In the genomic region with DNA sequence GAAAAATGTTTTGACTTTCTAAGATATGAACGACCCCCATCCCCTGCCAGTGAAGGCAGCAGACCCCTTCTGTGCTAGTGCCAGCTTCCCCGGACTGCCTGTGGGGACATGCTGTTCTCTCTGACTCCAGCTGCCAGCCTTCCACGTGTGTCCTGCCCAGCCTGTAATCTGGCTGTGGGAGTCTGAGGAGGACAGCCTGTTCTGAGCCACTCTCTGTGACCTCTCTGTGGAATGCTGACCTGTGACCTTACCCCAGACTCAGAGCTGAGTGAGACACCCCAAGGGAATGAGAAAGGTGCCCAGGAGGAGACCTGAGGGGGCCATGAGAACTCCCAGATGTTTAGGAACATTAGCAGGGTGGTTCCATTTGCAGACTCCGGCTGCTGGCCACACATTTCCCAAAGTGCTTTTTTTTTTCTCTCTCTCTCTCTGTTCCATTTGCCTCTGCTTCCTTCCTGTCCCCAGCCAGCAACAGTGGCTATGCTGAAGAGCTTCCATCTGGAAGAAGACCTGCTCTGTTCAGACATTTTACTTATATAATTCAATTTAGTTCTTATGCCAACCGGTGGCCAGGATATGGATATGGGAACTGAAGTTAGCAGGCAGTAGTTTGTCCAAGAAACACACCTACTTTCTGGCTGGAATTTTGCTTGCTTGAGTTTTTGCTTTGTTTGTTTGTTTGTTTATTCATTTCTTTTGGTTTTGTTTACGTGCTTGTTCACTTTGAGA, we compare ENCODE assay signal across 9 mouse cellular contexts. TPM values are rescaled to one million over a fixed set of nuclear protein-coding genes. Genes with fewer than 3 reads are reported as not detected.
DNase-seq lines count a peak whose midpoint lies in the region; ATAC-seq and TF ChIP-seq lines count a peak whose summit lies in the region.
"Had no signal": no experiment of that assay in that cellular context is flagged by ENCODE, and none has a peak within 500 bp of the region (broad histone marks: within the 10 kb centered on the region; RNA-seq: fewer than 3 reads in every experiment).

No protein-coding gene starts in this region.

- peaks cover 57% of the 10 kb centered on the region for H3K4me1 ChIP-seq in midbrain, embryonic 12.5 days
- peaks cover 39% of the 10 kb centered on the region for H3K4me1 ChIP-seq in midbrain, embryonic 14.5 days (ENCODE audit: control insufficient read depth, insufficient read depth, low read length)
- H3K4me1 ChIP-seq in intestine, embryonic 15.5 days (replicated peaks): peaks cover 48% of the 10 kb centered on the region
- H3K4me1 ChIP-seq in cerebellum, adult 2 months (ENCODE audit: control insufficient read depth, insufficient read depth, low read length): peaks cover 26% of the 10 kb centered on the region

- intact Hi-C loops in gastrocnemius, postnatal 36 days (cut with DNase I): no loop called here

- H3K9me3 ChIP-seq in midbrain, embryonic 12.5 days: no peaks in the 10 kb centered on the region
- no peaks in the 10 kb centered on the region for H3K9me3 ChIP-seq in midbrain, embryonic 14.5 days (ENCODE audit: control insufficient read depth, low read length)
- H3K9me3 ChIP-seq in intestine, embryonic 15.5 days: no peaks in the 10 kb centered on the region

- no peaks in the 10 kb centered on the region for H3K36me3 ChIP-seq in midbrain, embryonic 12.5 days
- H3K36me3 ChIP-seq in midbrain, embryonic 14.5 days (ENCODE audit: control insufficient read depth, insufficient read depth, low read length): no peaks in the 10 kb centered on the region
- no peaks in the 10 kb centered on the region for H3K36me3 ChIP-seq in intestine, embryonic 15.5 days

- H3K4me2 ChIP-seq in midbrain, embryonic 12.5 days (replicated peaks): no peak overlapping the region
- no peak overlapping the region for H3K4me2 ChIP-seq in midbrain, embryonic 14.5 days (ENCODE audit: low read length)
- no peak overlapping the region for H3K4me2 ChIP-seq in intestine, embryonic 15.5 days (replicated peaks)

- DNase-seq in midbrain, embryonic 14.5 days: no peak
- DNase-seq in gastrocnemius, postnatal 36 days: peak; percentile 50 to 66
- peak; percentile 61 for DNase-seq in lung, postnatal 14 days
- no peak for DNase-seq in frontal cortex, adult 2 months (ENCODE audit: extremely low spot score in 1 of 2, low spot score in 1 of 2)
- DNase-seq in cerebellum, postnatal 36 days: no peak
- no peak for DNase-seq in cerebellum, adult 2 months

- no peak overlapping the region for H3K9ac ChIP-seq in midbrain, embryonic 12.5 days (replicated peaks)
- no peak overlapping the region for H3K9ac ChIP-seq in midbrain, embryonic 14.5 days (replicated peaks; ENCODE audit: low read length)
- H3K9ac ChIP-seq in intestine, embryonic 15.5 days: 0 out of 2 replicates have a peak overlapping the region, but pooled peaks have one; percentile 1

- WGBS in midbrain, embryonic 12.5 days: 58% methylated on average over 6 of the region's 6 CpGs
- 58% methylated on average over 6 of the region's 6 CpGs for WGBS in midbrain, embryonic 14.5 days
- 49% methylated on average over 6 of the region's 6 CpGs for WGBS in intestine, embryonic 15.5 days
- WGBS in cerebellum, adult 2 months: 58% methylated on average over 6 of the region's 6 CpGs

- TF ChIP-seq CTCF in cerebellum, adult 2 months (IDR thresholded peaks at IDR 0.05; ENCODE audit: borderline replicate concordance, insufficient read depth, low read depth, low read length): no peak

- no peak for ATAC-seq in midbrain, embryonic 12.5 days (ENCODE audit: low FRiP score, low read depth)
- no peak for ATAC-seq in midbrain, embryonic 14.5 days (ENCODE audit: low FRiP score, low TSS enrichment)
- no peak for ATAC-seq in intestine, embryonic 15.5 days
- ATAC-seq: Patski had no signal

- H3K4me3 ChIP-seq in midbrain, embryonic 12.5 days: no peak overlapping the region
- no peak overlapping the region for H3K4me3 ChIP-seq in midbrain, embryonic 14.5 days (replicated peaks; ENCODE audit: low read depth, low read length)
- H3K4me3 ChIP-seq in intestine, embryonic 15.5 days (replicated peaks): no peak overlapping the region
- no peak overlapping the region for H3K4me3 ChIP-seq in cerebellum, adult 2 months (replicated peaks; ENCODE audit: insufficient read depth, low read depth, low read length)

- H3K27ac ChIP-seq in midbrain, embryonic 12.5 days (replicated peaks): 0 out of 2 replicates have a peak overlapping the region, but pooled peaks have one; percentile 46
- H3K27ac ChIP-seq in midbrain, embryonic 14.5 days (replicated peaks; ENCODE audit: low read depth, low read length): no peak overlapping the region; the same call in 1 of the 2 replicates
- H3K27ac ChIP-seq in intestine, embryonic 15.5 days: peak overlapping the region; percentile 56
- no peak overlapping the region for H3K27ac ChIP-seq in cerebellum, adult 2 months (ENCODE audit: insufficient read depth, low read length)

- H3K27me3 ChIP-seq in midbrain, embryonic 12.5 days: no peaks in the 10 kb centered on the region
- H3K27me3 ChIP-seq in midbrain, embryonic 14.5 days (ENCODE audit: control insufficient read depth, insufficient read depth, low read length): no peaks in the 10 kb centered on the region
- H3K27me3 ChIP-seq in intestine, embryonic 15.5 days (replicated peaks): no peaks in the 10 kb centered on the region
- no peaks in the 10 kb centered on the region for H3K27me3 ChIP-seq in cerebellum, adult 2 months (ENCODE audit: control insufficient read depth, insufficient read depth, low read length)
- H3K27me3 ChIP-seq: Patski had no signal

- no peak for TF ChIP-seq POLR2A in cerebellum, adult 2 months (IDR thresholded peaks at IDR 0.05; ENCODE audit: borderline replicate concordance, insufficient read depth, low read length)

RNA-seq across cellular contexts. Expression of a gene that starts 15.8 kb away (rescaled TPM):
- 40.5 and 45.7 TPM in 2 replicates for polyA plus RNA-seq in midbrain, embryonic 12.5 days (2016; fragmentation: Nextera tagmentation; extraction: Ambion mirVana)
- polyA plus RNA-seq in midbrain, embryonic 14.5 days (2014; fragmentation: Nextera tagmentation; extraction: Ambion mirVana): 29.6 and 31.1 TPM in 2 replicates
- total RNA-seq in gastrocnemius, postnatal 36 days (2021): 10 to 100 TPM; 80.3 to 96.9 TPM
- 14.2 and 17.6 TPM in 2 replicates for polyA plus RNA-seq in intestine, embryonic 15.5 days (2015; fragmentation: Nextera tagmentation; extraction: Ambion mirVana)
- 28.0 and 32.7 TPM in 2 replicates for polyA plus RNA-seq in frontal cortex, adult 2 months (2012; rRNA removed)
- 41.6 and 42.0 TPM in 2 replicates for polyA plus RNA-seq in cerebellum, adult 2 months (2012; rRNA removed)

RNA-seq across cellular contexts. Expression of a gene that starts 45.6 kb away (rescaled TPM):
- 88.6 and 95.5 TPM in 2 replicates for polyA plus RNA-seq in midbrain, embryonic 12.5 days (2016; fragmentation: Nextera tagmentation; extraction: Ambion mirVana)
- polyA plus RNA-seq in midbrain, embryonic 14.5 days (2014; fragmentation: Nextera tagmentation; extraction: Ambion mirVana): 58.9 and 69.9 TPM in 2 replicates
- 10 to 100 TPM; 50.0 to 71.2 TPM for total RNA-seq in gastrocnemius, postnatal 36 days (2021)
- 30.4 and 32.4 TPM in 2 replicates for polyA plus RNA-seq in intestine, embryonic 15.5 days (2015; fragmentation: Nextera tagmentation; extraction: Ambion mirVana)
- polyA plus RNA-seq in frontal cortex, adult 2 months (2012; rRNA removed): 23.2 and 24.3 TPM in 2 replicates
- 29.6 and 30.2 TPM in 2 replicates for polyA plus RNA-seq in cerebellum, adult 2 months (2012; rRNA removed)

Comparison
In these comparisons a context has a peak if more than half of its experiments do, and no peak if none do; other contexts are left out.
1. H3K27ac ChIP-seq: peak in midbrain, embryonic 12.5 days (single experiment) and intestine, embryonic 15.5 days (single experiment); none in midbrain, embryonic 14.5 days (single experiment) and cerebellum, adult 2 months (single experiment).
2. DNase-seq: peak in gastrocnemius, postnatal 36 days (2 of 2) and lung, postnatal 14 days (single experiment); none in midbrain, embryonic 14.5 days (single experiment), frontal cortex, adult 2 months (0 of 2), cerebellum, postnatal 36 days (0 of 2) and cerebellum, adult 2 months (0 of 2).